Mouse (Mus musculus) testis, postnatal 10 days (tissue): ENCODE measurements around the gene Tmem238l.
A peak's percentile ranks its signal among the peaks of the same experiment; 100 is the strongest.

Experiments used
- DNase-seq: peaks from one replicate; pipeline ENCODE4 v3.0.0; 2021; ENCODE audit warnings: low spot score

Gene Tmem238l

GRCm38 (mm10) chr11:66956303-66956702 lies at the start of gene Tmem238l:
TSS of gene Tmem238l (plus strand) at chr11:66956638.
- no peak for DNase-seq

DNA sequence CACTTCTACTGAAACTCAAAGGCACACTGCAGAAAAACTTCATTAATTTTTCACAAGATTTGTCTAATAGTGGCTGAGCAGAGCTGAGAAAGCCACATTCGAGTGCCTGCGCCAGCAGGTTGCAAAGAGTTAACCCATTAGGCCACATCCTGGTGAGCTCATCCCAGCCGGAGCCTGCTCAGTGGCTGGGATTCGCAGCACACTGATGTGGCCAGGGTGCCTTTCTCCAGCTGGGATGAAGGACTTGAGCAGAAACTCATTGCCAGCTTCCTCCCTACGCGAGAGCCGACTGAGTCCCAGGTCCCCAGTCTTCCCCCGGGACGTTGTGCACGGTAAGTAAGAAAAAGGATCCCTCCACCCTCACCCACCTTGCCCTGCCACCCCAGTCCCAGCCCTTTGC lies 44.6 kb upstream of the Tmem238l start, which contains the start of gene Pirt:
TSS of gene Pirt (plus strand) at position 171 of the 400 bp plus-strand sequence.
- no peak for DNase-seq

GRCm38 (mm10) chr11:66912531-66913458 lies 43.6 kb upstream of the Tmem238l start:
- no peak for DNase-seq

DNA sequence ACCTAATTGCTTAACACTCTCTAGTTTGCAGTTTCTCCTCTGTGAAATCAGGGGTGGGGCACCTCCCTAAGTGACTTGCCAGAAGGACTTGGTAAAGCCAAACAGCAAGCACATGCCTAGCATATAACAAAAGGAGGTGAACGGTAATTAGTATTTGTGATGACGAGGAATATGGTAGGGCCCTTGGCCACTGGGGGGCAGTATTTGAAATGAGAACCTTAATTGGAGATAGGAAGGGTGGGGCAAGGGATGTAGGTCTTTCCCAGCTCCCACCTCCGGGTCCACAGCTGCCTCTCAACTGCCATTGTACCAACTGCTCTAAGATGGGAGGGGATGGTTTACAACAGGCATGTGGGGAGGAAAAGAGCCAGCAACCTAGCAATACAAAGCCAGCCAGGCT lies 42.2 kb upstream of the Tmem238l start:
- peak; percentile 61 for DNase-seq

- no peak for DNase-seq
Measured at GRCm38 (mm10) chr11:66920012-66920411, 36.4 kb upstream of the Tmem238l start.

GRCm38 (mm10) chr11:66924095-66924823 lies 32.2 kb upstream of the Tmem238l start:
- DNase-seq: no peak

DNA sequence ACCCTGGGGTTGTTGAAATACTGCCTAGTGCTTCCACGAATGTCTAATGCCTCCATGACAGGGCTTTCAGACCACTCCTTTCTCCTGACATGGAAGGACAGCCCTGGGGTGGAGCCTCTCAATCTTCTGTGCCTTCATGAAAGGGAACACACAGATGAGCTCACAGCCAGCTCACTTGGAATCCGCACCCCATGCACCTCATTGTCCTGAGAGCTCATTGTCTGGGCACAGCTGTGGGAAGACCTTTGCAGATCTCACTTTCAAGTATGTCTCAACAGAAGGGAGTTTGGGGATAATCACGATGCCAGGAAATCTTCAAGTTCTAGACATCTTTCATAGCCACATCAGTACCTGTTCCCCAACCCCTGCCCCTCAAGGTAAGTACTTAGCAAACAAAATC lies 28.1 kb upstream of the Tmem238l start:
- no peak for DNase-seq

- no peak for DNase-seq
Measured at GRCm38 (mm10) chr11:66932827-66933599, 23.4 kb upstream of the Tmem238l start.

GRCm38 (mm10) chr11:66934428-66935173 lies 21.8 kb upstream of the Tmem238l start:
- no peak for DNase-seq

DNA sequence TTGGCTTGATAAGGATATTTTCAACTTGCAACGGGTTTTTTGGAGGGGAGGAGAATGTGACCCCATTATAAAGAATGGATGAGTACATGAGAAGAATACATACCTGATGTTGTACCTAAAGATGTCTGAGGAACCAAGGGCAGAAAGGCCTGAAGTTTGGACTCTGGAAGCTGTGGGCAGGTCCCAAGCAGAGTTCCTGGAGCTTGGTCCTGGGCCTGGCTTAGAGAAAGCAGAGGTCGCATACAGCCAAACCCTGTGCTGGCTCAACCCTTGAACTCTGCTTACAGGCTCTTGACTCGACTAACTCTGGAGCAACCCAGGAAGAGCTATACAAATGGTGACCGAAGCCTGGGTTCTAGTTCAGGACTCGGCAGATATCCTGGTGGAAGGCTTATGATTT lies 14.4 kb upstream of the Tmem238l start:
- DNase-seq: no peak

GRCm38 (mm10) chr11:66945224-66945767 lies 11.1 kb upstream of the Tmem238l start:
- no peak for DNase-seq

DNA sequence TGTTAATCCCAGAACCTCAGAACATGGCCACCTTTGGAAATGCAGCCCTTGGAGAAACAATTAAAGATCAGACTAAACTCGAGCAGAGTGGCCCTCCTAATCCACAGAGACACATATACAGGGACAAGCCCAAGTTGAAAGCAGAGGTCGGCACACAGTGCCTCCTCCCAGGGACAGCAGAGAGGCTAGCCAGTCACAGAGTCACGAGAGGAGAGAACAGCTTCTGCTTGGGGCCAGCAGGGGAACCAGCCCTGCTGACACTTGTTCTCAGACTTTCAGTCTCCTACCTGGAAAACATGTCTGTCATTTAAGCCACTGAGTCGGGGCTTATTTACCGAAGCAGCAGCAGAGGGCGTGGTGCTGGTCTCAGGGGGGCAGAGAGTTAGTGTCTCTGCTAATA lies 9.9 kb upstream of the Tmem238l start:
- DNase-seq: no peak

- DNase-seq: no peak
Measured at GRCm38 (mm10) chr11:66946922-66947321, 9.5 kb upstream of the Tmem238l start.

- DNase-seq: no peak
Measured at GRCm38 (mm10) chr11:66960797-66961196, 4.4 kb downstream of the Tmem238l start.

GRCm38 (mm10) chr11:66961447-66962176 lies 5.2 kb downstream of the Tmem238l start:
- DNase-seq: no peak

DNA sequence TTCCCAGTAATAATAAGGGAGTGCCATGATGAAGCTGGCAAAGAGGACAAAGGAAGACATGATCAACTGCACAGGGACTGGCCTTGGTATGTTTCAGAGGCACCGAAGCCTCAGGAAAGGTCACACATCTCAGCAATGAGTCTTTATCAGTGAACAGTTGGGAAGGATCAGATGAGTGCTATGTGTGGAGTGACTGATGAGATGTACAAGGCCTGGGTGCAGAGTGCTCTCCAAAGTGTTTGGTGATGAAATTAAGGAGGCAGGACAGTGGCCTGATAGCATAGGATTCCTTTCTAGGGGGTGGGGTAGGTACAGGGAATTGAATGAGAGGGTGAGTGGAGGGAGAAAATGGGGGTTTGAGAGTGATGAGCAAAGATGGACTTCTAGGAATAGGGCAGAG lies 7.0 kb downstream of the Tmem238l start:
- DNase-seq: no peak

- DNase-seq: no peak
Measured at GRCm38 (mm10) chr11:66966500-66967116, 10.2 kb downstream of the Tmem238l start.

GRCm38 (mm10) chr11:66968575-66968974 lies 12.1 kb downstream of the Tmem238l start:
- no peak for DNase-seq

GRCm38 (mm10) chr11:66973507-66973906 lies 17.1 kb downstream of the Tmem238l start:
- DNase-seq: no peak
